Mouse (Mus musculus) myocyte (in vitro differentiated cells): ENCODE measurements around the gene Guca1a.

Experiments used
- POLR2A ChIP-seq: IDR thresholded peaks from one replicate; pipeline ENCODE4 v1.6.1; 2011; ENCODE audit warnings: low read depth, mild to moderate bottlenecking, control low read depth, moderate library complexity; ENCODE audit not compliant: insufficient read length
- TCF12 ChIP-seq: IDR thresholded peaks from one replicate; pipeline ENCODE4 v1.6.1; 2011; ENCODE audit warnings: mild to moderate bottlenecking, control low read depth; ENCODE audit not compliant: poor library complexity, insufficient read depth, severe bottlenecking
- USF1 ChIP-seq: IDR thresholded peaks from one replicate; pipeline ENCODE4 v1.6.1; 2011; ENCODE audit warnings: low read depth, mild to moderate bottlenecking, control low read depth, moderate library complexity

- no peak for TF ChIP-seq POLR2A
- TF ChIP-seq USF1, result no peak
- TF ChIP-seq TCF12, result no peak
These were observed 28.9 kb downstream of the Guca1a start for GRCm38 (mm10) chr17:47371451-47371850.
